Comparison of ENCODE assay signal across 9 mouse cellular contexts in genomic region chr8:125134876-125135275, GRCm38 (mm10).
DNase-seq lines count a peak whose midpoint lies in the region; ATAC-seq lines count a peak whose summit lies in the region.
"Had no signal": no experiment of that assay in that cellular context is flagged by ENCODE, and none has a peak within 500 bp of the region (broad histone marks: within the 10 kb centered on the region; RNA-seq: fewer than 3 reads in every experiment).

No protein-coding gene starts in this region.

- no peak overlapping the region for H3K4me2 ChIP-seq in heart, embryonic 11.5 days
- H3K4me2 ChIP-seq in heart, embryonic 16.5 days (ENCODE audit: low read depth, low read length) = no peak overlapping the region
- H3K4me2 ChIP-seq in limb, embryonic 12.5 days = no peak overlapping the region

- DNase-seq in heart, adult 18-20 months = peak; percentile 30 to 67
- DNase-seq in adrenal gland, postnatal 25 days = no peak
- DNase-seq in frontal cortex, postnatal 14 days (ENCODE audit: low spot score in 2 of 2) = no peak
- DNase-seq in layer of hippocampus, postnatal 36 days = no peak
- DNase-seq: gastrocnemius, postnatal 10 days had no signal

- whole genome bisulfite sequencing in heart, embryonic 11.5 days (ENCODE audit: insufficient replicate concordance) = 65% methylated on average over 10 of the region's 10 CpGs
- whole genome bisulfite sequencing in heart, embryonic 16.5 days = 70% methylated on average over 10 of the region's 10 CpGs
- whole genome bisulfite sequencing in limb, embryonic 12.5 days = 71% methylated on average over 10 of the region's 10 CpGs

- no peaks in the 10 kb centered on the region for H3K9me3 ChIP-seq in heart, embryonic 11.5 days (replicated peaks; ENCODE audit: control insufficient read depth, low read length)
- H3K9me3 ChIP-seq in heart, embryonic 16.5 days (replicated peaks; ENCODE audit: control insufficient read depth, low read length) = no peaks in the 10 kb centered on the region
- no peaks in the 10 kb centered on the region for H3K9me3 ChIP-seq in limb, embryonic 12.5 days

- ATAC-seq in heart, embryonic 11.5 days (replicated peaks; ENCODE audit: insufficient number of reproducible peaks, low FRiP score, low TSS enrichment) = no peak
- no peak for ATAC-seq in heart, embryonic 16.5 days (replicated peaks; ENCODE audit: extremely low read depth, insufficient read depth, low FRiP score)
- no peak for ATAC-seq in limb, embryonic 12.5 days (ENCODE audit: insufficient number of reproducible peaks, insufficient read depth, low FRiP score, low TSS enrichment, low read depth)

- no peak overlapping the region for H3K27ac ChIP-seq in heart, embryonic 11.5 days (ENCODE audit: low read depth, low read length)
- peak overlapping the region; percentile 80 for H3K27ac ChIP-seq in brown adipose tissue, adult 24 weeks (replicated peaks; ENCODE audit: low read depth, low read length)
- peak overlapping the region; percentile 35; the same call in 1 of the 2 replicates for H3K27ac ChIP-seq in heart, embryonic 16.5 days (ENCODE audit: low read length)
- H3K27ac ChIP-seq in limb, embryonic 12.5 days = 0 out of 2 replicates have a peak overlapping the region, but pooled peaks have one; percentile 24

- H3K4me1 ChIP-seq in heart, embryonic 11.5 days (ENCODE audit: control insufficient read depth, insufficient read depth, low read length) = peaks cover 12% of the 10 kb centered on the region
- H3K4me1 ChIP-seq in brown adipose tissue, adult 24 weeks (ENCODE audit: control insufficient read depth, insufficient read depth, insufficient read length, low read length) = peaks cover 3% of the 10 kb centered on the region
- H3K4me1 ChIP-seq in heart, embryonic 16.5 days (ENCODE audit: control insufficient read depth, insufficient read depth, low read length) = peaks cover 12% of the 10 kb centered on the region
- peaks cover 16% of the 10 kb centered on the region for H3K4me1 ChIP-seq in limb, embryonic 12.5 days (replicated peaks)

- no peak overlapping the region for H3K9ac ChIP-seq in heart, embryonic 11.5 days (ENCODE audit: low read depth, low read length)
- H3K9ac ChIP-seq in heart, embryonic 16.5 days (ENCODE audit: low read length) = no peak overlapping the region
- H3K9ac ChIP-seq in limb, embryonic 12.5 days (replicated peaks) = no peak overlapping the region; the same call in 1 of the 2 replicates

- H3K36me3 ChIP-seq in heart, embryonic 11.5 days (ENCODE audit: control insufficient read depth, insufficient read depth, low read length) = no peaks in the 10 kb centered on the region
- no peaks in the 10 kb centered on the region for H3K36me3 ChIP-seq in heart, embryonic 16.5 days (ENCODE audit: control insufficient read depth, insufficient read depth)
- H3K36me3 ChIP-seq in limb, embryonic 12.5 days = no peaks in the 10 kb centered on the region

- H3K4me3 ChIP-seq in heart, embryonic 11.5 days (ENCODE audit: low read depth, low read length) = no peak overlapping the region
- H3K4me3 ChIP-seq in brown adipose tissue, adult 24 weeks (ENCODE audit: insufficient read depth, low read depth, low read length) = no peak overlapping the region
- H3K4me3 ChIP-seq in heart, embryonic 16.5 days (ENCODE audit: low read length) = no peak overlapping the region
- no peak overlapping the region for H3K4me3 ChIP-seq in limb, embryonic 12.5 days (replicated peaks)

- H3K27me3 ChIP-seq in heart, embryonic 11.5 days (ENCODE audit: control insufficient read depth, insufficient read depth, low read length) = no peaks in the 10 kb centered on the region
- no peaks in the 10 kb centered on the region for H3K27me3 ChIP-seq in heart, embryonic 16.5 days (ENCODE audit: control insufficient read depth, insufficient read depth, low read length)
- peaks cover 20% of the 10 kb centered on the region for H3K27me3 ChIP-seq in limb, embryonic 12.5 days

Comparison
In these comparisons a context has a peak if more than half of its experiments do, and no peak if none do; other contexts are left out.
1. DNase-seq: peak in heart, adult 18-20 months (2 of 2); none in adrenal gland, postnatal 25 days (single experiment), frontal cortex, postnatal 14 days (0 of 2) and layer of hippocampus, postnatal 36 days (0 of 2).